14 mouse cellular contexts compared by ENCODE assay signal in the genomic region with DNA sequence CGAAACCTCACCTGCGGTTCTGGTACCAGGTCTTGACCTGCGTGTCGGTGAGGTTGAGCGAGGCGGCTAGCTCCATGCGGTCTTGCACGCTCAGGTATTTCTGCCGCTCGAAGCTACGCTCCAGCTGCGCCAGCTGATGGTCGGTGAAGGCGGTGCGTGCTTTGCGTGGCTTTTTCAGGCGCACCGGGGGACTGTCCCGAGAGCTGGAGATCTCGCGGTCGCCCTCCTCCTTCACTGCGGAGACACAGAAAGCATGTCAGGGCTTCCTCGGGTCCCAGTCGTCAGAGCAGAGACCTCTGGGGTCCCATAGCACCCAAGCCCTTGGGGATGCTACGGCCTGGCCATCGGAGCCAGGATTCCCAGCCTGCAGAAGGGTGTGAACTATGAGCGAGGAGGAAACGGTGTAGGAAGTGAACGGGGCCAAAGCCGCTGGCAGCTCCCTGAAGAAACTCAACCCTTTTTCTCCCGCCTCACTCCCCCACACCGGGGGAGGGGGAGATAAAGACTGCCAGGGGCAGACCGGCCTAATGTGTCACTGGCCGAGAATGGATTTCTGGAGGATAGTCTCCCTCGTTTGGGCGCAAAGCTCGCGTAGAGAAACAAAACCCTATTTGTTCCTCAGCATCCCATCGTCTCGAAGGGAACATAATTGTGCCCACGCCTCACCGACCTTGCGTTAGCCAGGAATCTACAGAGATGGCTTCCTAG. TPM values are rescaled to one million over a fixed set of nuclear protein-coding genes. Genes with fewer than 3 reads are reported as not detected.
DNase-seq lines count a peak whose midpoint lies in the region; ATAC-seq and TF ChIP-seq lines count a peak whose summit lies in the region.
"Had no signal": no experiment of that assay in that cellular context is flagged by ENCODE, and none has a peak within 500 bp of the region (broad histone marks: within the 10 kb centered on the region; RNA-seq: fewer than 3 reads in every experiment).

No protein-coding gene starts in this region.

- TF ChIP-seq CTCF in midbrain, postnatal 0 days (IDR thresholded peaks at IDR 0.05), result 0 out of 2 replicates have a peak, but pooled peaks have one; percentile 15

- peaks cover 63% of the 10 kb centered on the region for H3K4me1 ChIP-seq in forebrain, embryonic 12.5 days
- peaks cover 21% of the 10 kb centered on the region for H3K4me1 ChIP-seq in forebrain, embryonic 14.5 days (ENCODE audit: control insufficient read depth, insufficient read depth, low read length)
- peaks cover 36% of the 10 kb centered on the region for H3K4me1 ChIP-seq in embryonic facial prominence, embryonic 10.5 days
- H3K4me1 ChIP-seq in hindbrain, embryonic 13.5 days (replicated peaks), result peaks cover 49% of the 10 kb centered on the region
- no peaks in the 10 kb centered on the region; the same call in 1 of the 2 replicates for H3K4me1 ChIP-seq in midbrain, postnatal 0 days (ENCODE audit: insufficient read depth, low read length)

- H3K36me3 ChIP-seq in forebrain, embryonic 12.5 days (replicated peaks), result no peaks in the 10 kb centered on the region
- no peaks in the 10 kb centered on the region for H3K36me3 ChIP-seq in forebrain, embryonic 14.5 days (ENCODE audit: control insufficient read depth, insufficient read depth, low read length)
- peaks cover 4% of the 10 kb centered on the region for H3K36me3 ChIP-seq in embryonic facial prominence, embryonic 10.5 days (replicated peaks)
- H3K36me3 ChIP-seq in hindbrain, embryonic 13.5 days, result no peaks in the 10 kb centered on the region
- no peaks in the 10 kb centered on the region; the same call in 1 of the 2 replicates for H3K36me3 ChIP-seq in midbrain, postnatal 0 days (ENCODE audit: insufficient read depth, low read length)

- DNase-seq in forebrain, embryonic 14.5 days (ENCODE audit: low spot score), result no peak
- peak; percentile 48 for DNase-seq in embryonic facial prominence, embryonic 10.5 days (ENCODE audit: low spot score)
- no peak for DNase-seq in midbrain, postnatal 0 days (ENCODE audit: low spot score)
- DNase-seq in adrenal gland, postnatal 4 days (ENCODE audit: low spot score in 2 of 2), result no peak
- no peak for DNase-seq in right cerebral cortex, adult 2 months (ENCODE audit: low spot score in 2 of 2)
- DNase-seq: thymus, adult 18-20 months had no signal

- H3K9me3 ChIP-seq in forebrain, embryonic 12.5 days, result no peaks in the 10 kb centered on the region
- H3K9me3 ChIP-seq in forebrain, embryonic 14.5 days (replicated peaks; ENCODE audit: control insufficient read depth, low read length), result no peaks in the 10 kb centered on the region
- no peaks in the 10 kb centered on the region for H3K9me3 ChIP-seq in embryonic facial prominence, embryonic 10.5 days
- no peaks in the 10 kb centered on the region for H3K9me3 ChIP-seq in hindbrain, embryonic 13.5 days
- H3K9me3 ChIP-seq in midbrain, postnatal 0 days (ENCODE audit: low read length), result no peaks in the 10 kb centered on the region

- peak overlapping the region; percentile 6; the same call in 1 of the 2 replicates for H3K4me2 ChIP-seq in forebrain, embryonic 12.5 days
- no peak overlapping the region for H3K4me2 ChIP-seq in forebrain, embryonic 14.5 days (ENCODE audit: low read length)
- peak overlapping the region; percentile 29 for H3K4me2 ChIP-seq in hindbrain, embryonic 13.5 days
- H3K4me2 ChIP-seq in midbrain, postnatal 0 days (ENCODE audit: low read depth, low read length, poor library complexity, severe bottlenecking), result peak overlapping the region; percentile 40

- peaks cover 100% of the 10 kb centered on the region for H3K27me3 ChIP-seq in forebrain, embryonic 12.5 days
- peaks cover 91% of the 10 kb centered on the region for H3K27me3 ChIP-seq in forebrain, embryonic 14.5 days (replicated peaks; ENCODE audit: control insufficient read depth, insufficient read depth, low read length)
- peaks cover 100% of the 10 kb centered on the region for H3K27me3 ChIP-seq in embryonic facial prominence, embryonic 10.5 days (replicated peaks; ENCODE audit: low read depth, poor library complexity, severe bottlenecking)
- peaks cover 97% of the 10 kb centered on the region for H3K27me3 ChIP-seq in hindbrain, embryonic 13.5 days
- H3K27me3 ChIP-seq in midbrain, postnatal 0 days (ENCODE audit: insufficient read depth, low read length), result peaks cover 51% of the 10 kb centered on the region

- WGBS in forebrain, embryonic 12.5 days, result under 1% methylated on average over 44 of the region's 44 CpGs
- under 1% methylated on average over 44 of the region's 44 CpGs for WGBS in forebrain, embryonic 14.5 days
- WGBS in embryonic facial prominence, embryonic 10.5 days, result under 1% methylated on average over 44 of the region's 44 CpGs
- 2% methylated on average over 44 of the region's 44 CpGs for WGBS in hindbrain, embryonic 13.5 days
- WGBS in midbrain, postnatal 0 days, result 2% methylated on average over 44 of the region's 44 CpGs

- H3K9ac ChIP-seq in forebrain, embryonic 12.5 days, result no peak overlapping the region
- H3K9ac ChIP-seq in forebrain, embryonic 14.5 days (ENCODE audit: low read length), result no peak overlapping the region
- 0 out of 2 replicates have a peak overlapping the region, but pooled peaks have one; percentile 43 for H3K9ac ChIP-seq in hindbrain, embryonic 13.5 days
- H3K9ac ChIP-seq in midbrain, postnatal 0 days (replicated peaks; ENCODE audit: low read length, poor library complexity, severe bottlenecking), result peak overlapping the region; percentile 50

- no peak for ATAC-seq in forebrain, embryonic 12.5 days (ENCODE audit: low FRiP score)
- ATAC-seq in forebrain, embryonic 14.5 days, result no peak
- ATAC-seq in hindbrain, embryonic 13.5 days (ENCODE audit: low FRiP score), result no peak
- ATAC-seq in midbrain, postnatal 0 days (ENCODE audit: low FRiP score), result no peak
- no peak for ATAC-seq in frontal cortex, adult (ENCODE audit: low TSS enrichment)

- peak overlapping the region; percentile 10 for H3K4me3 ChIP-seq in forebrain, embryonic 12.5 days (replicated peaks)
- H3K4me3 ChIP-seq in forebrain, embryonic 14.5 days (ENCODE audit: low read depth, low read length), result no peak overlapping the region
- peak overlapping the region; percentile 30 for H3K4me3 ChIP-seq in embryonic facial prominence, embryonic 10.5 days
- peak overlapping the region; percentile 20 for H3K4me3 ChIP-seq in hindbrain, embryonic 13.5 days
- peak overlapping the region; percentile 41 for H3K4me3 ChIP-seq in midbrain, postnatal 0 days (ENCODE audit: low read depth, low read length)
- H3K4me3 ChIP-seq: myocyte had no signal

- no peak overlapping the region for H3K27ac ChIP-seq in forebrain, embryonic 12.5 days
- no peak overlapping the region for H3K27ac ChIP-seq in forebrain, embryonic 14.5 days (ENCODE audit: low read depth, low read length)
- no peak overlapping the region for H3K27ac ChIP-seq in embryonic facial prominence, embryonic 10.5 days (replicated peaks)
- H3K27ac ChIP-seq in hindbrain, embryonic 13.5 days, result peak overlapping the region; percentile 18; the same call in 1 of the 2 replicates
- H3K27ac ChIP-seq in midbrain, postnatal 0 days (ENCODE audit: low read depth, low read length), result peak overlapping the region; percentile 68

RNA-seq across cellular contexts. Expression of gene Barhl1, which starts 5.0 kb away (rescaled TPM):
- polyA plus RNA-seq in forebrain, embryonic 12.5 days (2016; fragmentation: Nextera tagmentation; extraction: Ambion mirVana), result 4.4 and 5.7 TPM in 2 replicates
- polyA plus RNA-seq in forebrain, embryonic 14.5 days (2014; fragmentation: Nextera tagmentation; extraction: Ambion mirVana), result 1.4 and 1.5 TPM in 2 replicates
- 1.2 and 1.4 TPM in 2 replicates for polyA plus RNA-seq in embryonic facial prominence, embryonic 10.5 days (2016; fragmentation: Nextera tagmentation; extraction: Ambion mirVana)
- polyA plus RNA-seq in hindbrain, embryonic 13.5 days (2015; fragmentation: Nextera tagmentation; extraction: Ambion mirVana), result 11.4 and 17.1 TPM in 2 replicates
- total RNA-seq in midbrain, postnatal 0 days (2014; rRNA removed), result 36.8 and 49.0 TPM in 2 replicates
- 36.8 and 36.9 TPM in 2 replicates for polyA plus RNA-seq in midbrain, postnatal 0 days (2015; fragmentation: Nextera tagmentation; extraction: Ambion mirVana)
- total RNA-seq in adrenal gland, postnatal 4 days (2021), result under 1 TPM in 1 of 2 experiments, not detected in 1; 0.79 TPM
- total RNA-seq: CH12.LX had no signal
- polyA plus RNA-seq: heart, postnatal 0 days; kidney, embryonic 16.5 days; lung, embryonic 16.5 days had no signal

Comparison
In these comparisons a context has a peak if more than half of its experiments do, and no peak if none do; other contexts are left out.
1. H3K27ac ChIP-seq: peak in hindbrain, embryonic 13.5 days (single experiment) and midbrain, postnatal 0 days (single experiment); none in forebrain, embryonic 12.5 days (single experiment), forebrain, embryonic 14.5 days (single experiment) and embryonic facial prominence, embryonic 10.5 days (single experiment).
2. H3K9ac ChIP-seq: peak in hindbrain, embryonic 13.5 days (single experiment) and midbrain, postnatal 0 days (single experiment); none in forebrain, embryonic 12.5 days (single experiment) and forebrain, embryonic 14.5 days (single experiment).